Mouse (Mus musculus): ENCODE results near the gene Ptprm.

DNA sequence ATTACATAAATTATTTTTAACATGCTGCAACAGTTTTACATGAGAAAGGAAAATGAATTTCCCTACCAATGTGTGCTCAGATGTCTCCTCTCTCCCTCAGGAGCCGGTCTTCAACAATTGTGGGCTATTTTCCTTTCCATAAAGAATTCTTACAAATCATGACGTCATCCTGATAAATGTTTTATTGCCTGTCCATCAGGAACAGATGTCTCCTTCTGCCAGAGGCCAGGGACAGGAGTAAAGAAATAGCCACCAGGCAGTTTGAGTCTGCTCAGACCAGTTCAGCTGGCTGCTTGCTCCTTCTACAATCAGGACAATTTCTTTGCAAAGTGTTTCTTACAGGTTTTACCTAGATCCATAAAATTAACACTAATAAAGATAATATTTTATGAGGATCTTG, 357.4 kb downstream of the Ptprm start:
- no peak for TF ChIP-seq CTCF (IDR thresholded peaks at IDR 0.05; ENCODE audit: low read depth)
- no peak for TF ChIP-seq EP300 (IDR thresholded peaks at IDR 0.05; ENCODE audit: low read depth)
